Mouse (Mus musculus) stomach, postnatal 0 days (tissue): Measurements from ENCODE around the gene Il1r1.

Source experiments
- CTCF ChIP-seq: IDR thresholded peaks from 2 replicates; pipeline ENCODE4 v1.5.1; 2016; ENCODE audit warnings: antibody characterized with exemption, low read depth, mild to moderate bottlenecking, moderate library complexity
- EP300 ChIP-seq: optimal IDR thresholded peaks from 2 replicates; pipeline ENCODE3; 2016; ENCODE audit warnings: antibody characterized with exemption

DNA sequence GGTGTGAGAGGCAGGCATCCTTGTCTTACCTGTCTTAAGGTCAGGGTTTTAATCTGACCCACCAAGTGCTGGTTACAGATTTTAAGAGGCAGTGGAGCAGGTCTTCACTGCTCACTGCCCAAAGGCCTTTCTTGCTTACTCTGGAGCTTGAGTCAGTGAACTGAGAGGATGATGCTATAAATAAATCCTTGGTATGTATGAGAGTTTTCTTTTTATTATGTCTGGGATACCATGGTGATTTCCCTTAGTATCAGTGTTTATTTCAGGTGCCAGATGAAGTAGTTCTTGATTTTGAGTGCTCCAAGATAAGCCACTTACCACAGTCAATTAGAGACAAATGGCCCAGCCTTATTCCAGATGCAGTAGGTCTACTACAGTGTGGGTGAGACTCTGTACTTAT is 41.5 kb upstream of the Il1r1 start:
- no peak for TF ChIP-seq CTCF
- TF ChIP-seq EP300, result no peak
